Mouse (Mus musculus) olfactory bulb, adult 2 months (tissue): ENCODE measurements around the gene Sult1a1. TPM values are rescaled to one million over a fixed set of nuclear protein-coding genes. Genes with fewer than 3 reads are reported as not detected.

ENCODE experiments used
- H3K27ac ChIP-seq: fragments of 200-500 bp; 2 replicates; pipeline ENCODE4 v1.5.1; 2012; ENCODE audit warnings: low read depth, low read length; ENCODE audit not compliant: insufficient read depth
- H3K4me1 ChIP-seq: fragments of 200-500 bp; 2 replicates; pipeline ENCODE4 v1.6.1; 2012; ENCODE audit warnings: low read length; ENCODE audit not compliant: control insufficient read depth, insufficient read depth
- H3K4me3 ChIP-seq: fragments of 200-500 bp; 2 replicates; pipeline ENCODE4 v1.5.1; 2012; ENCODE audit warnings: mild to moderate bottlenecking, low read depth, low read length, moderate library complexity; ENCODE audit not compliant: insufficient read depth
- CTCF ChIP-seq: fragments of 200-500 bp; IDR thresholded peaks from 2 replicates; pipeline ENCODE4 v1.5.1; 2012; ENCODE audit warnings: low read depth, mild to moderate bottlenecking, low read length, moderate library complexity; ENCODE audit not compliant: insufficient read depth
- POLR2A ChIP-seq: fragments of 200-500 bp; IDR thresholded peaks from 2 replicates; pipeline ENCODE4 v1.6.1; 2012; ENCODE audit warnings: mild to moderate bottlenecking, low read depth, low read length, moderate library complexity; ENCODE audit not compliant: insufficient read depth
- WGBS: fragments of 180-500 bp; shearing (Covaris S2); methylation state at CpG from one replicate; pipeline ENCODE4 v1.1.7; 2018; 5-methylcytosine and 5-hydroxymethylcytosine counted together
- polyA plus RNA-seq: library from polyadenylated mRNA; stranded (reverse); fragments of >200 nt; gene quantifications from 2 replicates; pipeline ENCODE4 v1.2.4, GENCODE M21; 2012; ENCODE audit warnings: low replicate concordance; ENCODE audit not compliant: missing spikeins, insufficient read depth, insufficient read length

Sult1a1 gene
- polyA plus RNA-seq, result not detected in 2 replicates

- Histone ChIP-seq H3K27ac (peak within 1 kb of the TSS; percentile 67), H3K4me3 (peak within 1 kb of the TSS; percentile 32), H3K4me1 (peaks cover 5% of the 10 kb centered on the region; the same call in 1 of the 2 replicates)
- TF ChIP-seq POLR2A (no peak), CTCF (no peak)
- WGBS, result 26% methylated on average over 1 of the region's 1 CpGs
Observed at GRCm38 (mm10) chr7:126676207-126676606, at the start of gene Sult1a1. Gene Sult1a1 (minus strand): TSS chr7:126676432.

- TF ChIP-seq CTCF, result no peak
- TF ChIP-seq POLR2A, result no peak
- Histone ChIP-seq H3K4me3 (no peak overlapping the region), H3K27ac (no peak overlapping the region), H3K4me1 (no peaks in the 10 kb centered on the region)
- WGBS, result 85% methylated on average over 5 of the region's 5 CpGs
Observed at GRCm38 (mm10) chr7:126725667-126726066, 49.4 kb upstream of the Sult1a1 start.

GRCm38 (mm10) chr7:126725077-126725476, 48.8 kb upstream of the Sult1a1 start:
- WGBS, result 79% methylated on average over 3 of the region's 3 CpGs
- H3K4me1 ChIP-seq, result no peaks in the 10 kb centered on the region
- H3K27ac ChIP-seq, result no peak overlapping the region
- TF ChIP-seq POLR2A (no peak), CTCF (no peak)
- no peak overlapping the region for H3K4me3 ChIP-seq

GRCm38 (mm10) chr7:126721635-126722034, 45.4 kb upstream of the Sult1a1 start:
- H3K4me1 ChIP-seq, result no peaks in the 10 kb centered on the region
- WGBS, result 90% methylated on average over 13 of the region's 13 CpGs
- H3K4me3 ChIP-seq, result no peak overlapping the region
- H3K27ac ChIP-seq, result no peak overlapping the region
- TF ChIP-seq CTCF (no peak), POLR2A (no peak)

GRCm38 (mm10) chr7:126718787-126719337, 42.6 kb upstream of the Sult1a1 start:
- Histone ChIP-seq H3K4me1 (no peaks in the 10 kb centered on the region), H3K4me3 (no peak overlapping the region), H3K27ac (no peak overlapping the region)
- TF ChIP-seq POLR2A (no peak), CTCF (no peak)
- 91% methylated on average over 5 of the region's 5 CpGs for WGBS

GRCm38 (mm10) chr7:126717566-126717965, 41.3 kb upstream of the Sult1a1 start:
- no peaks in the 10 kb centered on the region for H3K4me1 ChIP-seq
- no peak for TF ChIP-seq POLR2A
- TF ChIP-seq CTCF, result no peak
- 87% methylated on average over 3 of the region's 3 CpGs for WGBS
- no peak overlapping the region for H3K4me3 ChIP-seq
- H3K27ac ChIP-seq, result no peak overlapping the region

- Histone ChIP-seq H3K4me1 (no peaks in the 10 kb centered on the region), H3K4me3 (no peak overlapping the region), H3K27ac (no peak overlapping the region)
- WGBS, result 81% methylated on average over 4 of the region's 4 CpGs
- TF ChIP-seq POLR2A (no peak), CTCF (no peak)
Observed at GRCm38 (mm10) chr7:126715679-126716078, 39.4 kb upstream of the Sult1a1 start.

GRCm38 (mm10) chr7:126711910-126712309, 35.7 kb upstream of the Sult1a1 start:
- Histone ChIP-seq H3K4me1 (no peaks in the 10 kb centered on the region), H3K27ac (no peak overlapping the region), H3K4me3 (no peak overlapping the region)
- WGBS, result 82% methylated on average over 3 of the region's 3 CpGs
- no peak for TF ChIP-seq POLR2A
- TF ChIP-seq CTCF, result no peak

GRCm38 (mm10) chr7:126710266-126710665, 34.0 kb upstream of the Sult1a1 start:
- Histone ChIP-seq H3K27ac (no peak overlapping the region), H3K4me3 (no peak overlapping the region), H3K4me1 (0 out of 2 replicates have a peak, but pooled peaks cover under 1% of the 10 kb centered on the region)
- 61% methylated on average over 4 of the region's 4 CpGs for WGBS
- TF ChIP-seq POLR2A, result no peak
- TF ChIP-seq CTCF, result no peak

- Histone ChIP-seq H3K4me3 (no peak overlapping the region), H3K27ac (no peak overlapping the region), H3K4me1 (peaks cover 15% of the 10 kb centered on the region)
- WGBS, result 86% methylated on average over 10 of the region's 10 CpGs
- TF ChIP-seq CTCF (no peak), POLR2A (no peak)
Observed at GRCm38 (mm10) chr7:126708175-126708952, 32.1 kb upstream of the Sult1a1 start.
